Mouse (Mus musculus) 3134 (cell line): ENCODE measurements around the gene Bdkrb2.

ENCODE experiments used
- DNase-seq: peaks from one replicate; pipeline ENCODE4 v3.0.0-alpha.2; 2011; ENCODE audit warnings: low spot score; ENCODE audit not compliant: insufficient read length; ENCODE audit errors: extremely low read depth

Gene Bdkrb2

DNA sequence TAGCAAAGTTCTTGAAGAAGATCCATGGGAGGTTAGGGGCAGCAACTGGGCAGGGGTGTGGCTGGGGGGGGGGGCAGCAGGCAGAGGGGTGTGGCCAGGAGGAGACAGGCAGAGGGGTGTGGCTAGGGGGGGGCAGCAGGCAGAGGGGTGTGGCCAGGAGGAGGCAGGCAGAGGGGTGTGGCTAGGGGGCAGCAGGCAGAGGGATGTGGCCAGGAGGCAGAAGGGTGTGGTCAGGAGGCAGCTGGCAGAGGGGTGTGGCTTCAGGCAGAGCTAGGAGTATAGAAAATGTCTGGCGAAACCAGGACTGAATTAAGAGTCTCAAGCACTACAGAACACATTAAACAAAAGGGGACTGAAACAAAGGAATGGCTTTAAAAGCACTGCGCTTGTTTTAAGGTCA is 20.5 kb downstream of the Bdkrb2 start:
- peak; percentile 66 for DNase-seq

DNA sequence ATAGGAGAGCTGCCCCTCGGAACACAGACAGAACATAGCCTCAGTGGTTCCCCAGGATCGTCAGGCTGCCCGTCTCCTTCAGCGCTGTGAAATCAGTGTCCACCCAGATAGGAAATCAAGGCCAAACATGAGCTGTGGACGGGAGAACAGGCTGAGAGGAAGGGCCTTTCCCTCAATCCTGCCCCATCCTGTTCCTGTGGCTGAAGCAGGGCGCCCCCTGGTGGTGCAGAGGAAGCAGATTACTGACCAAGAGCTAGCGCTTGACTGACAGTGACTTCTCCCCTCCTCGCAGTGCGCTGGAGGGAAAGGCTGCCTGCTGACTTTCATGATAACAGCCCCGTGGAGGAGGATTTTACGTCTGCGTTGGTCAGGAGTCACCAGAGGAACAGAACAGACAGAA is 21.8 kb downstream of the Bdkrb2 start:
- peak; percentile 31 for DNase-seq

DNA sequence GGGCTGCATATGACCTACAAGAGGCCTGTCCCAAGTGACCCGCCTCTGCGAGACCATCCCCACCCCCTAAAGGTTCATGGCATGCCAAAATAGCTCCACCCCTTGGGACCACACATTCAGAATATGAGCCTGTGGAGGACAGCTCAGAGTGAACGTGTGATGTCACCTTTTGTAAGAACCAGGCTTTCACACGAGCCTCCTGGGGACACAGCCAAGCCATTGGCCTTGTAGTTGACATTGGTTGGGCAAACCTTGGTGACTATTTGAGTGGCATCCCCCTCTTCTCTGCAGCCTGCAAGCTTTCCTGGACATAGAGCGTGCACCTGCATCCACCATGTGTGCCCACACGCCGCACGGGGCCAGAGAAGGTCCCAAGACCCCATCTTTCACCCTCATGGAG is 24.5 kb downstream of the Bdkrb2 start:
- DNase-seq, result no peak

DNA sequence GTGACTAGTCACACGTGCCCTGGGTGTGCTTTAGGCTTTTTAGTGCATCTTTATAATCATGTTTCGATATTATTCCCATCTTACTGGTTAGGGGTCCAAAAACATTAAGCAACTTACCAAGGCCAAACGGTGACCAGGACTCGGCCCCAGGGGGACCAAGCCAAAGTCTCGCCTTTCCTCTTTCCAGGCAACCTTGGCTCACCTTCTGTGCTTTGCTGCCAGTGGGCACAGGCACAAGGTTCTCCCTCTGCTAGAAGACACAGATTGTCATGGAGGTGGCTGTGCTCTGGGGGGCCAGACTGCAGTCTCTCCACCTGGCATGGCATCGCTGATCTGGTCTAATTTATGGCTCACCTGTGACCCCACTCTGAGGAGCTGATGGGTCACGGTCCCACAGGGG is 27.8 kb downstream of the Bdkrb2 start:
- no peak for DNase-seq

DNA sequence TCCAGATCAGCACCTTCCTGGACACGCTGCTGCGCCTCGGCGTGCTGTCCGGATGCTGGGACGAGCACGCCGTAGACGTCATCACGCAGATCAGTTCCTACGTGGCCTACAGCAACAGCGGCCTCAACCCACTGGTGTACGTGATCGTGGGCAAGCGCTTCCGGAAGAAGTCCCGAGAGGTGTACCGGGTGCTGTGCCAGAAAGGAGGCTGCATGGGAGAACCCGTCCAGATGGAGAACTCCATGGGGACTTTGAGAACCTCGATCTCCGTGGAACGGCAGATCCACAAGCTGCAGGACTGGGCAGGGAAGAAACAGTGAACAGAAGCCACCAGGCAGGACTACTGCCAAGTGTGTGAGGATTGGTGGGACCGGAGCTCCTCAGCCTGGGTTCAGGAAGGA is 29.3 kb downstream of the Bdkrb2 start:
- DNase-seq, result no peak

DNA sequence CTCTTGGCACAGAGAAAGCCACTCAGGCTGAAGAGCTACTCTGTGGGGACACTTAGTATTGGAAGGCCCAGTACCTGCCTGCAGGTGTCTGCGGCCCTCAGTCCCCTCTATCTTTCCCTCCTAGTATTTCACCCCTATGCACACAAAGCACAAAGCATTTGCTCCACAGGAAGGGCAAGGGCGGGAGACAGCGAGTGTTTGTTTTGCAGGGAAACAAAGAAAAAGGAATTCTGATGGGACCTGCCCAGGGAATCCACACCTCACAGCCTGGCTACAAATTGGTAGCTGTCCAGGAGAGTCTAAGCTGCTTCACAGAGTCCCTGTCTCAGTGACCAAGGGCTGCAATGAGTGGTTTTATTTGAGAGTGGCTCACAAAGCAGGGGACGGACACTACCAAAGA is 30.4 kb downstream of the Bdkrb2 start:
- no peak for DNase-seq

DNA sequence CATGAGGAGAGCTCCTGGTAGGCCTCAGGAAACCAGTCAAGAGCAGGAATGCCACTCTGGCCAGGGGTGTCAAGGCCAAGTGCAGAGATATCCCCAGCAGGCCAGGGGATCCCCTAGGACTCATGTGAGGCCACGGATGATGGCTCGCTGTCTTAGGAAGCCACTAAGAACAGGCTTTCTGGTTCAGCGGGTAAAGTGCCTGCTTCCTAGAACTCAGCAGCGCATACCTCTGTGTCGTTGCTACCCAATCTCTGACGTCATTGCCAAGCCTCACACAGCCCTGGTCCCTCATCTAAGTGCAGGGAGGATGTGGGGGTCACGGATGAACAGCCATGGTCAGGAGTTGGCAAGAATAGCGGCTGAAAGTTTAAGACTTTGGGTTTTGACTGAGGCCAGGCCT is 34.1 kb downstream of the Bdkrb2 start:
- no peak for DNase-seq

DNA sequence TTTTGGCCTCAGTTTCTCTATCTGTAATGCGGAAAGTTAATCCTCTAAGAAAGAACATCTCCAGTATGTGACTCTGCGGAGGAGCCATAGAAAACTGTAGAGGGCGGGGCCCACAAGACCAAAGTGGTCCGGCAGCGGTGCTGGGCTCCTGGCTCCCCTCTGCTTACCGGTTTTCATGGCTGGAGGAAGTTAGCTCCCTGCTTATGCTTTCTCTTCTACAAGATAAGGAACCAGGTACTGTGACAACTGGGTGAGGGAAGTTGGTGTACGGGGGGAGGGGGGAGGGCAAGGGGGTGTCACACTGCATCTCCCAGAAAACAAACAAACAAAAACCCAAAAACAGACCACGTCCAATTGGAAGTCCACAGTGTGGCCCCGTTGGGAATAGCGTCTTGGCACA is 35.5 kb downstream of the Bdkrb2 start:
- no peak for DNase-seq

DNA sequence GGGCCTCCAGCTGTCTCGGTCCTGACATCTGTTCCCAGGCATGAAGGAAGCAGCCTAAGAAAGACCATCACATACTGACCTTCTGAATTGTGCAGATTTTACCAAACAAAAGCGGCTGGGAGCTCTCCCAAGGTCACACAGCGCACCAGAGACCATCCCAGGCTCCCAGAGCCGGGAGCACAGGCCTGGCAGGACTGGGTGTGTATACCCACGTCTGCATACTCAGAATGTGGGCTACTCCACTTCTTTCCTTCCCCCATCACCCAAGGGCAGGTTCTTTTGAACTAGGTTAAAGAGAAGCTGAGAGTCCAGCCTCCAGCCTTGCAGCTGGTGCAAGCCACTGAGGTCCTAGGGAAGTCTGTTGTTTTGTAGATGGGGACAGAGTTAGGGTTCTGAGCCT is 36.1 kb downstream of the Bdkrb2 start:
- DNase-seq, result no peak

DNA sequence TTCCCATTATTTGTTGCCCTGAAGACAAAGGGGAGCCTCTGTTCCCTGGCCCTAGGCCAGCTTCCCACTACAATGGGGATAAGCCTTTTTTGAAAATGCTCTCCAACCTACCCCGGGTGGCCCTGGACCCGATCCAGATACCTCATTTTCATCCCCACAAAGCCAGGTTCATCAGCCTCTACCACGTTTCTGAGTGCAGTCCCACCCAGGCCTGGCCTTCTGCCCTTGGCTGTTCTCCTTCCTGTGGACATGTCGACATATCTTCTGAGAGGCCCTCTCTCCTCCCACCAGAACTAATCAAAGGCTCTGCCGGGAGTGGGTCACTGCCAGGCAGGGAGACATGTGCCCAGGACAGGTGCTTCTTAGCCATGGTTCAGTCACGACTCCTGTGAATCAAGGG is 38.6 kb downstream of the Bdkrb2 start:
- no peak for DNase-seq

DNA sequence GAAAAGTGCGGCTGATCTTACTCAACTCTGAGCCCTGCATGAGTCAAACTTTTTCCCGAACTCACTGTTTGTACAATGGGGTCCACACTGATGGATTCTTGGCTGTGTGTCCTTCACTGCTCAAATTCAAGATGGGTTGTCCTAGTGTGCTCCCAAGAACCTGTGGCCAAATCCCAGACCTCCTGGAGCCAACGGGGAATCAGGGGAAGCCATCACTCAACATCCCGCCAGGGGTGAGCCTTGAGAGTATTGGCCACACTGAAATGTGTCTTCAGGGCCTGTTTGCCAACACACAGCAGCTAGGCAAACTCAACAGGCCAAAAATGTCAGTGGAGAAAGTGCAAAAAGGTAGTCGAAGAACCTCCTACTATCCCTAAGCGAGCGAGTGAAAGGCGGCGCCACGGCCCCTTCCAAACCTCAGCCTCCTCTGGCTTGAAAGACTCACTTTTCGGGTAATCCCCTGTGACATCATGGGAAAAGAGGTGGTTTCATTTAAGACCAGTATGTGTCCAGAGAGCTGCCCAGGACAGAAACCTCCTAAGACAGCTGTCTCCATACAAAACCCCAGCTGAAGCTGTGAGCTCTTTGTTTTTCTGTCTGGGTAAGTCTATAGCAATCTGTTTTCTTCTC is 39.7 kb downstream of the Bdkrb2 start, which contains the start of gene Bdkrb1:
Gene Bdkrb1 (plus strand): TSS at position 505 of the 630 bp plus-strand sequence.
- no peak for DNase-seq

DNA sequence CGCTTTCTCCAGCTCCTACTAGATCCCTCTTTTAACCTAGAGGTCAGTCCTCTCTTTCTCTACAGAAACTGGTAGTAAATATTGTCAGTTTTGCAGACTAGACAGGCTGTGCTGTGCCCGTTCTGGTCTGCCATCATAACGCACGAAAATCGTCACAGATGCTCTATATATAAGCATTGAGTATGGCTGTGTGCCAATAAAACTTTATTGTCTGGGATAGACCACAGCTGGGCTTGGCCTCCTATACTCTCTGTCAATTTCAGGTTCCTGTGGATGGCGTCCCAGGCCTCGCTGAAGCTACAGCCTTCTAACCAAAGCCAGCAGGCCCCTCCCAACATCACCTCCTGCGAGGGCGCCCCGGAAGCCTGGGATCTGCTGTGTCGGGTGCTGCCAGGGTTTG is 40.9 kb downstream of the Bdkrb2 start:
- DNase-seq, result no peak

DNA sequence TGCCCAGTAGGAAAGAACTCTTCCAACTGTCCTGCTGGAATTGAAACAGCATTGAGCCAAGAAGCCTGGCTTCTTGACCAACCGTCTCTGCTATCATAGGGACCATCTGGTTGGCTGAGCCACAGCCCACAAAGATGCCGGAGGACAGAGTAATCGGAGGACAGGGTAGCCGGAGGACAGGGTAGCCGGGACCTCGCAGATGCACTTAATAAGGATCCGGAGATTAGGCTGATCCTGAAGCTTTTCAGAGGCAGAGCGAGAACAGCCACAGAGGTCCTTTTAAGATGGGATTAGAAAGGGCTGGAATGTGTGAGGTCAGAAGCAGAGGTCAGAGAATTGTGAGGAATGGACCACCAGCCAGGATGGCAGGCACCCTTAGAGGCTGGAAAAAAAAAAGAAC is 42.2 kb downstream of the Bdkrb2 start:
- no peak for DNase-seq

DNA sequence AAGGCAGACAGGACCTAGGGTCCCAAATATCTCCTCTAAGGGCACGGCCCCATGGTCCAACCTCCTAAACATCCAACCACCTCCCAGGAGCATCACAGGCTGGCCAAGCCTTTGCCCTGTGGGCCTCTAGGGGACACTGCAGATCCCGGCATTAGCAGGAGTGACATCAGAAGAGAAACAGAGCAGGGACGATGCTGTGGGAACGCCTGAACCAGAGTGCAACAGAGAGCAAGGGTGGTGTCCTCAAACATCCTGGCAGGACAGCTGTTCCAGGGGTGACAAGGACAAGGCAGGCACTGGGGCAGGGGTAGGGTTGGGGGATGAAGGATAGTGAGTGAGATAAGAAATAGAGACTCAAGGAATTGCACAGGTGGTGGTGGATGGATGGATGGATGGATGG is 43.9 kb downstream of the Bdkrb2 start:
- no peak for DNase-seq

DNA sequence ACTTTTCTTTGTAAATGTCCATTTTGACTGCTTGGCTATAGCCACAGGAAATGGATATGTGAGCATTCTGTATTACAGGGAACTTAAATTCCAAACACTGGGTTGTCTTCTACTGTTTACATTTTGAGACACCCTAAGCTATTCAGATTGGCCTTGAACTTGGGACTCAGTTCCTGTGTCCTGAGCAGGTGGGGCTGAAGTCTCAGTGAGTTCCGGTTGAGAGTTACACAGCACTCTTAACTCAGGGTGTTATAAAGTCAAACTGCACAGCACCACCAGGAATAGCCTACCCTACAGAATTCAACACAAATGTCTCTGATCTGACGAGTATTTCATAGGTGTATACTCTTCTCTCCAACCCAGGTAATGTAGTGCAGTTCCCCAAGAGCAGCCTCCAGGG is 48.0 kb downstream of the Bdkrb2 start:
- no peak for DNase-seq

DNA sequence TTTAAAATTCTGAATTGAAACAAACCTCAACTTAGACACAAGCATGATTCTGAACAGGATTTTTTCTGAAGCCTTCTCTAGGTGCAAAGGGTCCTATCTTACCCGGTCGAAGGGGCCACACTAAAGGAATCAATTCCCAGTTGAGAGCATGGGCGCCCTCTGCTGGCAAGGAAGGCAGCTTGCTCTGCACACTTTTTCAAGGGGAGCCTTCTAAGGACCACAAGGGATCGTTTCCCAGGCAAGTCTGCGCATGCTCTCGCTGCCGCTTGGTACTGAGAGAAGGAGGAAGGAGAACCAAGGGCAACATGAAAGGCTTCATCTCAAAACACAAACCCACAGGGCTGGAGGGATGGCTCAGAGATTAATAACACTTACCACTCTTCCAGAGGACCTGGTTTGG is 48.7 kb downstream of the Bdkrb2 start:
- DNase-seq, result no peak

DNA sequence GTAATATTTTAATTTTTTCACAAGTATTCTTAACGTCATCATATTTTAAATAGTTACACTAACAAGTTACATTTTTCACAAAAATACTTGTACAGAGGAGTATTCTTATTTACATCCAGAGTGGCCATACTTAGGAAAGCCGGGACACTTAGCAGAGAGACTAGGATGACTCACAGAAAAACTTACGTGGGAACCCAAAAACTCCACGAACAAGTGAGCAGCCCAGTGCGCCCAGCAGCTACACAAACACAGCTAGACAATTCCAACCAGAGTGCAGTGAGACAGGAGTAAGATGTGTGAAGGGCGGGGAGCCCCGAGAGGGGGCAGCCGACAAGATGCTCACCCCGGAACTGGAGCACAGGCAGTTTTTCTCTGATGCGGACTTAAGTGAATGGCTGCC is 50.5 kb downstream of the Bdkrb2 start:
- DNase-seq, result no peak

DNA sequence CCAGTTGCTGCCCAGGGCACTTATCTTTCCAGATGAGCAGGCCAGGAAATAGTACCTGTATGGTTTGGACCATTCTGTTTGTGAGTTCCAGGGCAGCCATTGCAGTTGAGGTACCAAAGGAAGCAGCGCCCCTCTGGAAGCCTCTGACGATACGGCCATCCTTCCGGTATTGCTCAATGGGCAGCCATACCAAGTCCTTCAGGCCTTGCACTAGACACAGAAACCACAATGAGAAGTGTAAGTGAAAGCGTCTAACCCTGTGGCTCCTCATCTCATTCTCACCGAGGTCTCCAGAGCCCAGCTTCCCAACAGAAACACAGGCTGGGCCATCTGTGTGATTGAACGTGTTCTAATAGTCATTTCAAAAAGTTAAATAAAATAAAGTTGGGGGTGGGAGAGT is 59.0 kb downstream of the Bdkrb2 start:
- DNase-seq, result no peak

DNA sequence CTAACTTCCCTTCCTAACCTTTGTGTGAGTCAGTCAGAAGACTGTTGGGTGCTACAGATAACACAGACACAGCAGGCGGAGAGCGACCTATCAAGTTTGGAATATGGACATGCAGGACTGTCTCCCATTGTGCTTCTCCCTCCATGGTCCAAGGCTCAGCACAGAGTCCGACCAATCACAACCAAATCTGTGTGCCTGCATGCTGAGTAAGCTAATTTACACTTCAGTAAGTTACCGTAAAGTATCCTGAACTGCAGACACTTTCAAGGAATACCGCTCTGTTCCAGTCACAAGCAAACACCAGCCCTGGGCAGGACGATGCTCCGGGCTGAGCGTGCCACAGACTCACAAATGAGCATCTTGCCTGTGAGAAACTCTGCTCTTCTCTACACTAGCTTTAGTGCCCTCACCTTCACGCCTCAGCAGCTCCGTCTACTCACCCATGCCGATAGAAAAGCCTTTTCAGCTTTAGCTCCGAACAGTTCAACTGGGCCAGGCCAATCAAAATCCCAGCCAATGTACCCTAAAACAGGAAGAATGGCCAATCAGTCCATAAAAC is 60.0 kb downstream of the Bdkrb2 start:
- DNase-seq, result no peak

DNA sequence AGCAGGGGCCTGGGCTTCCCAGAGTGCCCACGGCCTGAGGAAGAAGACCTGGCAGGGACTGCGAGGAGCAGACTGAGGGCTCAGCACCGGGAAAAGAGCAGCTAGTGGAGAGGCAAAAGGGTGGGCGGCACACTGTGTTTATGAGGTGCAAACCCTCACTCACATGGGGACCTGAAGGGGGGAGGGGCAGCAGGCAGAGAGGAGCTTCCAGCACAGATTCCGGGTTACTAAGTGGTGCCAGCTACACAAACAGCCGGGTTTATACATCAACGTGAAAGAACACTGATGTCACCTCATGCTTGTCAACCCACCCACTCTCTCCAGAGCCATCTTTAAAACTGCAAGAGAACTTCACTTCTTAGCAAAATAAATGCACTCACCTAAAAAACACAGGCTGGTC is 62.8 kb downstream of the Bdkrb2 start:
- no peak for DNase-seq

DNA sequence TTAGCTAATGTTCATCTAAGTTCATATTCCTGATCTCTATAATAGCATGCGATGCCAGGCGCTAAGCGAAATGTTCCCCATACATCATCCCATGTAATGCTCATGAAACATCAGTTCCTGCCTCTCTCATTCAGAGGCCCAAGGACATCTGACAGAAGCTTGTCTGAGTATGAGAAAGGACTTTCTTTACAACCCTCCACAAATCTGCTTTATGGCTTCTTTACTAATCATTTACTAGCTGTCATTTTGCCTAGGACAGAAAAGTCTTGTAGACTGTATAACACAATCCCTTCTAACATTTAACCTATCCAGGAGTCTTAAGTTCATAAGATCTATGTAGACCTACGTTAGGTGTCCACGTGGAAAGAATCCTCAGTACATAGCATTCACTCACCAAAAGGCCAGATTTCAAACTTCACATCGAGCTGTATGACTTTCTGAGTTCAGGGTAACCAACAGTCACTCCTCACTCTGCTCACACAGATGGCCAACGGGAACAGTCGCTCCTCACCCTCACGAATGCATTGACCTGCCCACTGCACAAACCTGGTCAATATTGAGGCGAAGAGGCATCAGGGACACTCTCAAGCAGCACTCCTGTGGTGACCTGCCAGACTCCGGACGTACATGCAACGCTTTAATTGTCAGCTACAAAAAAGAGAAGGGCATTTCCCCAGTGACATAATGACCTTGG is 71.5 kb downstream of the Bdkrb2 start:
- no peak for DNase-seq

DNA sequence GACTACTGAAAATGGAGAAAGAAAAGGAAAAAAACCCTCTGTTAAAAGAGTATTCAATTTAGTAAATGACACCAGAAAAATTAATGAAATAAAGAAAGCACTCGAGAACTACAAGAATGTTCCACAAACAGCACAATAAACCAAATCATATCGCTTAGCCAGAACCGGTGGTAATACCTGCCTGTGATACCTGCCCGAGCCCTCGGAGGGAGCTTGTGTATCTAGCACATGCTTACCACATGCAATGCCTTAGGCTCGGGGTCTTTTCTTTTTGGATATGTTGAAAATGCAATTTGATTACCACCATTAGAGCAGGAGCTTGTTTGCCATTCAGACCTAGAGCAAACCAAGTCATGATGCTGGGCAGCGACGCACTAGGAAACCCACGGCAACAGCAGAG is 73.5 kb downstream of the Bdkrb2 start:
- DNase-seq, result no peak
